Mouse (Mus musculus): ENCODE measurements around the gene Slc1a3.

Gene Slc1a3

DNA sequence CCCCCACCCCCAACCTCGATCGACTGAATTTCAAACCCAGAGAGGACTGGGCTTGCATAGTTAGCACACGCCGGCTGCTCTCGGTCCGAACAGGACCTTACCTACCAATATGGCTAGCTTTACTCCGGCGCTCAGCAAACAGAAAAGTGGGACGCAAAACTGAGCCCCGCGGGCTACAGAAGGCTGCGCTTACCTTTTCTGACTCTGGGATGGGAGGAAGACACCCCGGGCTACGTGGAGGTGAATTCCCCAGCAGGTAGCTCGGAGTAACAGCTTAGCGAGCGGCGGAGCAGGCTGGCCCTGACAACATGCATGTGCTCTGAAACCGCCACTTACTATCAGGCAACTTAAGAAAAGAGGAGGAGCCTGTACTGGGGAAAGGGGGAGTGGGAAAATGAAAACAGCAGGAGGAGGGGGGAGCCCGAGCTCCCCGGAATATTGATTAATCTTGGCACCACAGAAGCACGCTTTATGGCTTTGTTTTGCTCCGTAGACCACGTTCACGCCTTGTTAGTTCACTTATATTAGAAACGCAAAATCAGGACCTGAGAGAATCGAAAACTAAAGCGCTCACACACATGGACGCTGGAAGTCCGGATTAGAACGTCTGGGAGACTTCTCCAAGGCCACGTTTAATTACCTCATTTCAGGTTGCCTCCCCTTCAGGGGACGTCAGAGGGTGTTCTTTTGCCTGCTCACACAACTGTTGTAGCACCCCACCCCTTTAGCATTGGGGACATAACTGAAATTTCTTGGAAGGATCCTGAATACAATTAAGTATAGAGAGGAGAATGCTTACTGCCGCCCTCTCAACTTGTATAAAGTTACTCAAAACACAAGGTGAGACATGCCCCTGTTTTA, at the start of gene Slc1a3:
Gene Slc1a3, minus strand, starts transcription at position 619 of the 861 bp plus-strand sequence.
- DNase-seq = peak; percentile 22

DNA sequence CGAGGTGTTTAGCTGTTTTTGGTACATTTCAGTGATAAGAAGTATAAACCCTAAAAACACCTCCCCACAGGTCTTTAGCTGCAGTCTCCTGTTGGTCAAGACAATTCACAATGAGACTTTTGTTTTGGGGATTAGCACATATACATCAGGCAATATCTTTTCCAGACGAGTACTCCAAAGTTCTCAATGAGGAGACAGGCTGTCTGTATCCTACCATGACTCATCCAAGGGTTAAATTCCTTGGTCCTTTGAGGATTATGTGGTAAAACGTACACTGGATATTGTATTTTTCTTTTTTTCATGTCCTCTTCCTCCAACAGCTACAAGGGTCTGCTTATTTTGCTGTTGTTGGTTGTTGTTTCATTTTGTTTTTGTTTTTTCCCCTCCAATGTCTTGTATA, 48.5 kb upstream of the Slc1a3 start:
- DNase-seq = no peak

DNA sequence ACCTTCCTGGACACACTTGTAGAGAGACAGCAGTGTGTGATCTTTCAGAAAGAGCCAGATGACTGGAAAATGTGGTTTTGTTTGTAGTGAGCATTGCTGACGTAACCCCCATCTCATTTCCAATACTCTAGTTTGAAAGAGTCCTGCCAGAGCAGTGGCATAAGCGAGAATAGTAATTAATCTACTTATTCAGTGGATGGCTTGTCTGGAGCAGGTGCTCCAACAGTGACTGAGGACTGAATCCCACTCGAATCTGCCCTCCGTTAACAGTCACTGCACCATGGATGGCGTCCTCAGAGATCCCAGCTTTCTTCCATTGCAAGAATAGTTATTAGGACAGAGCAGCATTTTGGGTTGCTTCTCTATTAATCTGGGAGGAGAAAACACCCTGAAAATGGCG, 45.9 kb upstream of the Slc1a3 start:
- DNase-seq = no peak

DNA sequence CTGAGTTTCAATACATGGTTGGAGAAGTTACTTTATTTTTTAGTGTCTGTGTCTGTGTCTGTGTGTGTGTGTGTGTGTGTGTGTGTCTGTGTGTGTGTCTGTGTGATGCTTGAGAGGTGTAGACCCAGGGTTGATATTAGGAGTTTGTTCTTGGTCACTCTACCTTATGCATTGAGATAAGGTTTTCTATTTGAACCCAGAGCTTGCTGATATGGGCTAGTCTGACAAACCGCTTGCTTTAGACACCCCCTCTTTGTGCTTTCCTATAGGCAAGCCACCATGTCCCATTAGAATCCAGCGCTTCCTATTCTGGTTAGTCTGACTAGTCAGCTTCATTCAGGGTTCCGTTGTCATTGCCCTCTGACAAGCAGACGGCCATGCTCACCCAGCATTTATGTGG, 39.2 kb upstream of the Slc1a3 start:
- no peak for DNase-seq

DNA sequence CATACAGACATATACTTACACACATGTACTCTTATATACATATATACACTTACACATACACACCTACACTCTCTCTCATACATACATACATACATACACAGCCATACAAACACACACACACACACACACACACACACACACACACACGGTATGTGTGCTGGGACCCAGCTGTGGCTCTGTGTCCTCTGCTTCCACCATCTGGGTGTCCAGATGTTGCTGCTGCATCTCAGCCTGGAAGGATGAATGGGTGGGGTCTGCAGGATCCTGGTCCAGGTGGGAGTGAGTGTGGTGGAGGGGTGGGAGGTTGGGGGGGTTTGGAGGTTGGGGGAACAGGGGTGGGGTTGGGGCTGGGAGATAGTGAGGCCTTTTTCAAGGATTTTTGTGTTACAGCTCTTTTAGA, 38.2 kb upstream of the Slc1a3 start:
- no peak for DNase-seq

DNA sequence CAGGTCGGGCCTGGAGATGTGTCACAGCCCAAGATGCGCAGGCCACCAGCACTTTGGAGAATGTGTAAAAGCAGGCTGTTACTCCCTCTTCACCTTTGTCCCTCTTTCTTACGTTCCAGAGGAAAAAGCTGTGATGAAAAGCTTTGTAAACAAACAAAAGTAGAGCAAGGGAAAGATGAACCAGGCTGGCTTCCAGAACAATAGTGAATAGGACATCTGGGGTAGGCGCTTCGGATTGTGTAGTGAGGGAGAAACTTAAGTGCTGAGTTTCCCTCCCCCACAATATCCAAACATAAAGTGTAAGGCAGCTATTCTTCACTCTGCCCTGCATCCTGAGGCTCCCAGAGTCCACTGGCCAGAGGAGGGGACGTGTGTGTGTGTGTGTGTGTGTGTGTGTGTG, 31.0 kb upstream of the Slc1a3 start:
- DNase-seq = no peak

DNA sequence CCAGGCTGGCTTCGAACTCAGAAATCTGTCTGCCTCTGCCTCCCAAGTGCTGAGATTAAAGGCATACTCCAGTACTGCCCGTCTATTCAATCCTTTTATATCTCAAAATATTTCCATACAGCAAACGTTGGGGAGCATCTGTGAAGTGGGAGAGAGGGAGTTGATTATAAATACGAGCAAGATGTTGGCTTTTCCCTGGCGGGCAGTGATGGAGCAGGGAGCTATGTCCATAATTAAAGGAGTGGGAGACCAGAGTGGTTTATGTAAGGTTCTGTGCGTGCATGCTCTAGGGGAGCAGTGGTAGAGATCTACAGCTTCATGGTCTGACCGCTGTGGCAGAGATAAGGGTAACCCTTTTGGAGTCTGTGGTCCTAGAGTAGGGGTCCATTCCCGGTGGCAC, 30.2 kb upstream of the Slc1a3 start:
- no peak for DNase-seq

DNA sequence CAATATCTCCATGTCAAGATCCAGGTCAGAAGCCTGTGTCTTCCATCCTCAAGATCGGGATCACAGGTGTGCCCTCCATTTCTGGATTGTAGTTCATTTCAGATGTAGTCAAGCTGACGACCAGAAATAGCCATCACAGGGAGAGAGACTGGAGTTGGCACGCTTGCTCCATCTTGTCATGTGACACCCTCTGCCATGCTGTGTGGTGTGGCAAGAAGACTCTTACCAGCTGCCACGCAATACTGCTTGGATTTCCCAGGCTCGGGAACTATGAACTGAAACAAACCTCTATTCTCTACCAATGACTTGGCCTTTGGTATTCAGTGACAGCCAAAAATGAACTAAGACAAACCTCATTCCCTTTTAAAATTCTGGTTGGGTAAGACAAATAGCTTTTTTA, 27.6 kb upstream of the Slc1a3 start:
- no peak for DNase-seq

DNA sequence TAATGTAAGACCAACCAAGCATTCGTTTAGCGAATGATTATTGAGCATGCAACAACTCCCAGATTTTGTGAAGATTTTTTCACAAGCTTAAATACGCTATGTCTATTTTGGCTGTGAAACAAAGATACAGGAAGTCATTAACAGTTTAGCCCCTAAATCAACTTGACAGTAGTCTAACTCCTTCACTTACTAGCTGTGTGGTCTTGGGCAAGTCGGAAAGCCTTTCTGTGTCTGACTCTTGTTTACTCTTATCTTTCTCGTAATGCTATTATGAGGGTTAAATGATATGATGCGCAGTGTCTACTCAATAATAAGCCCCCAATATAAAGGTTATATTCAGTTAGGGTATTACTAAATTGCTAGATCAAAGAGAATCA, 23.8 kb upstream of the Slc1a3 start:
- DNase-seq = no peak

DNA sequence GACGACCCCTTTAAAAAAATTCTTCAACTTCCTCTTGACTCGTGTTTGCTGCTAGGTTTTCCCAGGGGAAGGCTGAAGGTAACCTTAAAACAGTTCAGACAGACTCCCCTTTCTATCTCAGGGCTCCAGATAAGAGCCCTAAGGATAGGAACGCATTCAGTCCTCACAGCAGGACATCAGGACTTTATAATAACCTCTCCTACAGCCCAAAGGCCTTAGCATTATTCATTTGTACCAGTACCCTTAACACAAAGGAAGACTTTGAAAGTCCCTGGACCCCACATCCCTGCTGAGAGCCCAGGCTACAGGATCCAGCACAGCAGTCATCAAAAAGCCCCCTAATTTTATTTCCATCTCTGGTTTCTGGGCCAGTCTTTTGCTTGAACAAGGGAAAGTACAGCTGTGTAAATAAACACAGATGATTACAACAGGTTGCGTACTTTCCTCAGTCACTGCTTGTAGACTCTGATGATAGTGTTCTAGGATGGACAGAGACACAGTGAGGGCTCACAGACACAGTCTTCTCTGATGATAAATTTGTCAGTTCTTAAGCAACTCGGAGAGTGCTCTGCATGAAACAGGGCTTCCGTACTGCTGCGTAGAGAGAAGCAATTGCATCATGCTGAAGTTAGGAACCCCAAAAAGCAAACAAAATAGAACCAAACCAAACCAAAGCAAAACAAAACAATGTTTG, 23.3 kb upstream of the Slc1a3 start:
- no peak for DNase-seq

DNA sequence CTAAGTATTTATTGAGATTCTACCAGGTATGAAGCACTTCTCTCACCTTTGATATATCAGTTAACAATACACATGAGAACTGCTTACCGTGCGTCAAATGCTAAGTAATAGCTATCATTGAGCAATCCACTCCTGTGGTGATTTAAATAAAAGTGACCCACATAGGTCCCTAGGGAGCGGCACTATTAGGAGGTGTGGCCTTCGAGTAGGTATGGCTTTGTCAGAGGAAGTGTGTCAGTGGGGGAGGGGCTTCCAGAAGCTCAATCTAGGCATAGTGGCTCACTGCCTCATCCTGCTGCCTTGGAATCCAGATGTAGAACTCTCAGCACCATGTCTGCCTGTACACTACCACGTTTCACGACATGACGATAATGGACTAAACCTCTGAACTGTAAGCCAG, 18.3 kb upstream of the Slc1a3 start:
- DNase-seq = no peak

DNA sequence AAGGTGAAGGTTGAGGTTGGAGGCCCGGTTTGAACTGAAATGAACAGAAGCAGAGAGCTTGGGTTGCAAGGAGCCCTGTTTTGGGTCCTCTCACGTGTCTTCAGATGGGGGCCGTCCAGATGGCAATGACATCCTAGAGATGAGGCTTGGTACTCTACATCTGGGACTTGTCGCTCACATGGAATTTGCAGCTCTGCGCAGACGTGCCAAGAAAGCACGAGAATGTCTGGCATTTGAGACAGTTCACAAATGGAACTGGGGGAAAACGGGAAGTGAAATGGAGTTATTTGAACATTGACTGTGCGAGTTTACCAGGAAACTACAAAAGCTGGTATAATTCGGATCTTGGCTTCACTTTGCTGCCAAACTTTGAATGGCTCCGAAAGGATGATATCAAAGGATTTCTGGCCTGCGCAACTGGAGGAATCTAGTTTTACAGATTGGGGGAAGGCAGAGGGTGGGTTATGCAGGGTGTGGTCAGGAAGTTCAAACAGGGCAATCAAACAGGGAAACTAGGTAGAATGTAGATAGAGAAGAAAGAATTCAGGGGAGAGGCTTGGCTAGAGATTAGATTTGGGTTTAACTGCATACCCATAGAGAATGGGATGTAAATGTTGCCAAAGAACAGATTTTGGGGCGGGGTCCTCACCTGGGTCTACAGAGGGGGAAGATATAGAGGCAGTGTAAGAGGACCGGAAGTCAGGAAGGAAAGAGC, 12.0 kb upstream of the Slc1a3 start:
- no peak for DNase-seq

DNA sequence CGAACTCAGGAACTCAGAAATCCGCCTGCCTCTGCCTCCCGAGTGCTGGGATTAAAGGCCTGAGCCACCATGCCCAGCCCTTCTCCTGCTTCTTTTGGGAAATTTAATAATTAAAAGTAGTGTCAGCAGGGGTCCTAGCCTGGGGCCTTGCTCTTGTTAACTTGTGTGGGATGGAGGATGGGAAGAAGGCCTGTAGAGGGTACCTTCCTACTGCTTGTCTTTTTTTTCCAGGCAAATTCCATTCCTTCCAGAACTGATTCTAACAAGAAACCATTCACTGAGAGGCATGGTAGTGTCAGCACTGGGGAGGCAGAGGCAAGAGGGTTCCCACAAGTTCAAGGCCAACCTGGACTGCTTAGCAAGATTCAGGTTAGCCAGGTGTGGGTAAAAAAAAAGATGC, 11.2 kb upstream of the Slc1a3 start:
- no peak for DNase-seq

DNA sequence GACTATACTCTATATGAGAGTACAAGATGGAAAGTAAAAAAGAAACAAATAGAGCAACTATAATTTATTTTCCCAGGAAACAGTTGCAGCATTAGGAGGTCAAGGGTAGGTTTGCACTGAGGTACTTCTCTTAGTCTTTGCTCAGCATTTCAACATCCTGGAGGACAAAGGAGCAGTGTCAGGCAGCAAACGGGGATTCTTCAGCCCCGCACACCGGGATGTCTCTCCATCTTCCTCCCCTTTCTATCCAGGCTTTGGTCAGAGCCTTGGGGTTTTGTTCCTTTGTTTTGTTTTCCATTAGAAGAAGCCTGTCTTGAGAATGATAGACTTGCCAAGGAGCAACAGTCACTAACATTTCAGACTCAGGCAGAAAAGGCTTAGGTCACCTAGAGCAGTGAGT, 10.4 kb upstream of the Slc1a3 start:
- DNase-seq = no peak

DNA sequence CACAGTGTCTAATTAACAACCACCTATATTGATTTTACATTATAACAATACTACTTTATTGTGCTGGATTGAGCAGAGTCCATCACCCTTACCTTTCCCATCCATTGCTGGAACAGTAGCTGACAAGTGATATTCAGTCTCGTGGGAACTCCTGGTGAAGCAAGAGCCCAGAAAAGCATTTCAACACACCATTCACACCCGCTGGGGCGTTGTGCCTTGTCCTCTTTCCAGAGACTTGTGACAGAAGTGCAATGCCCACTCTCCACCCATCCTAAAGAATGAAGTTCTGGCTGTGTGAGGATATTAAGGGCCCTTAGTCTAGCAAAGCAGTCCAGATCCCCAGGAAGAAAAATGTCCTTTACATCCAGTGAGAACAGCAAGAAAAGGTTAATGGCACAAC, 7.9 kb upstream of the Slc1a3 start:
- DNase-seq = no peak

DNA sequence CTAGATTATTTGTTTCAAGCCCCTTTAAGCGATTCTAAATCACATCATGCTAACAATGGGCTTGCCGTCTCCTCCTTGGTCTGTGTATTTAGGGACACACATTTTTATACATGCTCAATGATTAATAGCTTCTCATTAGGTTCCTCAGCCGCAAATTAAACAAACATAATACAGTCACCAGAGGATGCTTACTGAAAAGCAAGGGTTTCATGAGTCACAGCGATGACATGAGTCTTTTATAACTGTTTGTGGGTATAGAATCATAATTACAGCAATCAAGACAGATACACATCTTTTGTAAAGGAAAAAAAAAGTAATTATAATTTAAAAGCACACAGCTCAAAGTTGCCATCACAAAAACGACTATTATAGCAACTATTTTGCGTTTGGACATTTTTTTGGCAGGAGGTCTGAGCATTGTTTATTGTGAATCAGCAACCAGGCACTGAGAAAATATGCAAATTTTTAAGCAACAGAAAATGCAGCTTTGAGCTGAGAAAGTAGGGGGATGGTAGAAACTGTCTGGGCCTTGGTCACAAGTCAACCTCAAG, 6.5 kb upstream of the Slc1a3 start:
- DNase-seq = no peak

DNA sequence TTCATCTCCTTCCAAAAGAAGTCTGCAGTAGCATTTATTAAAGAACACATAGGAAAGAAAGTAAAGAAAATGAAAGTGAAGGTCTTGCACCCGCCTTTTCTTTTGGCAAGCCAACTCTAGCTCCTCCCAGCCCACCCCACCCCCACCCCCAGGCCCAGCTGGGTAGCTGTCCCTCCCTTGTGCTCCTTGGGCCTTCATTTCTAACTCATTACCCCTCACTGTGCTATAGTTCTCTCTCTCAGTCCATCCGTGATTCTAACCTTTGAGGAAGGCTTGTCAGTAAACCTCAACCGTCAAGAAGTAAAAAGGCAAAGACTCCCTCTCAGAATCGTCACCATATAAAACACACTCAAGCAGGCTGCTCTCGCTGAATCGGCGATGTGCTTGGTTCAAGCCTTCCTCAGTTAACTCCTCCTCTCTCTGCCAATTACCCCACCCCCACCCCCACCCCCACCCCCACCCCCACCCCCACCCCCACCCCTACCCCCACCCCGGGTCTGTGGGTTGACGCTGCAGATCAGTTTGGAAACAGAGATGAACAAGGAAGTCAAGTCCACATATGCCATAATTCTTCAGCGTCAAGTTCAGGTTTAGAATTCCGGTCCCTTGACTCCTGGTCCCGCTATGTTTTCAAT, 5.9 kb upstream of the Slc1a3 start:
- DNase-seq = no peak

DNA sequence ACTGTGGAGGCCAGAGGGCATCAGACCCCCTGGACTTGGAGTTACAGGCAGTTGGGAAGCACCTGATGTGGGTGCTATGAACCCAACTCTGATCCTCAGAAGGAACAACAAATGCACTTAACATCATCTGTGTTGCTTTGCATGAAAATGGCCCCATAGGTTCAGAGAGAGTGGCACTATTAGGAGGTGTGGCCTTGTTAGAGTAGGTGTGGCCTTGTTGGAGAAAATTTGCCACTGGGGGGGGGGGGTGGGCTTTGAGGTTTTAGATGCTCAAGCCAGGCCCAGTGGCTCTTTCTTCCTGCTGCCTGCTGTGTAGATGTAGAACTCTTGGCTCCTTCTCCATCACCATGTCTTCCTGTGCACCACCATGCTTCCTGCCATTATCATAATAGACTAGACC, 5.1 kb upstream of the Slc1a3 start:
- DNase-seq = no peak

DNA sequence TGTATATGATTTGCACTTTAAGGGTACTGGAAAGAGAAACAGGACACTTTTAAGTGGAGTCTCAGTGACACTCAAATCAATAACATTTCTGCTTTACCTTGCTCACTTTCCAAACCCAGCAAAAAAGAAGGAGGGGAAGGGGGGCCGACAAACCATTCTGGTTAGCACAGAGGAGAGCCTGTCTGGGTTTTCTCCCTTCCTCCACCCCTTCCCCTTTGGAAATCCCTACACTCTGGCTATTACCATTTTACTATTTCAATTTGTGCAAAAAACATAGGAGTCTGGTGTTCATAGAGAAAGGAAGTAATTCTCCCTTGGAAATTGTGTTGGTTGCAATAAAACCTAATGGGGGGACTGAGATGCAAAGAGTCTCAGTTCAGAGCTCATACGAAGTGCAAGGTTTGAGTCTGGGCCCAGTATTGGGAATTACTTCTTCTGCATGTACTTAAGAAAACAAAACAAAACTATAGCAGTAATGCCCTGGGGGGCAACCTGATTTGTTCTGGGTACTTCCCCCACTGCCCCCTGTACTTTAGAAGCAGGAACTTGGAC, 1.9 kb upstream of the Slc1a3 start:
- DNase-seq = no peak

DNA sequence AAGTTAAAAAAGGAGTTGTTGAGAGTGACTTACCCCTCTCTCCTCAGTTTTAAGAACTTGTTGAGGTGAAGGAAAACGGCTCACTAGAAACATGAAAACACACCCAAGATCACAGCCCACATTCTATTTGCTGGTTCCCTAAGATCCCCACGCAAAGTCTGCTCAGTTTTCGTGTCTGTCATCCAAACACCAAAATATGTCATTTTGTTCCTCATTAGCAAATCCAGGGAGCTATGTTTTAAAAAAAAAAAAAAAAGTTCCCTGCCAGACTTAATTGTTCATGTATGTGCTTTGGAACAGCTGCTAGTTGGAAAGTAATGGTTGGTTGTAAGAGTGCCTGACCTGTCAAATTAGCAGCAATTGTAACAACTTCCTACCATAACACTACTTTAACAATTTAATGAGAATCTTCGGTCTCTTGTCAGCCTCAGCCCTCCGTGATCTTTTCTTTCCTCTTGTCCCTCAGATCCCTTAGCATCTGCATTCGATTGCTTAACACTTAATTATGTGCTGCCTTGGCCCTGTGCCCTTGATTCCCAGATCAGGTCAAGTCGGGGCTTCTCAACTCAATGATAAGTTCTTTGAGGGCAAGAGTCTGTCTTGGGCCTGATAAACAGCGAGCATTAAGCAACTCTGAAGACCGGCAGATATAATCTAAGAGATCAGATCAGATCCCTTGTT, 1.2 kb upstream of the Slc1a3 start:
- no peak for DNase-seq

DNA sequence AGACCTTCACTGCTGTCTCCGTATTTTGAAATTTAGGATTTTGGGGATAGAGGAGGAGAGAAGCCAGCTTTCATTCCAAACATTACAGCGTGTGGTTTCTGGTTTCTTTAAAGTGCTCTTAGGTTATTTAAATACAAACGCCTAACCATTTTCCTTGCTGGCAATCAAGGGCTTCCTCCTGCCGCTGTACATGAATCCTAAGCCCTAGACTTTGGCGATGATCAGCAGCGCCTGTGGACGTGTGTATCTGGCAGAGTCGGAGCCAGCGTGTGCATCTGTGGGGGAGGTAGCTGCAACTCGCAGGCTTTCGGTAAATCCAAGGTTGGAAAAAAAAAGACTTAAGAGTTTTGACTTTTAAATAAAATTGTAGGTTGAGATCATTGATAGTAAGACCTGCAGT, 986 bp downstream of the Slc1a3 start:
- no peak for DNase-seq

DNA sequence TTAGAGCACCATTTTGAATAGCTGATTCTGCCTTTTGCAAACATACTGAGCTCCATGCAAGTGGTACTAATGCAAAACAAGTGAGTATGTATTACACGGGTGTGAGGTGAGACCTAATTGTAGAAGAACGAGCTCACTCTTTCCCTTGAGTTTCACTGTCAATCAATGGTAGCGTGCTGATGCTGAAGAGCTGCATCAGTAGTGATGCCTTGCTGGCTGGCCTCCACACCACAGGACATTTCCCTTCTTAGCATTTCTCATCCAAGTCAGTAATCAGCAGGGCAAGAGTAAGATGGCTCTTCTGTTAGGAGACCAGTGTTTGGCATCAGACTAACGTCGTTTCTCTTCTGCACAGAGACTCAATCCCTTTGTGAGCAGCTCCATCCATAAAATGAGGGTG, 4.0 kb downstream of the Slc1a3 start:
- DNase-seq = no peak
